In genomic region chr10:127407391-127407790, GRCm38 (mm10) we compare ENCODE assay signal across 23 mouse cellular contexts. TPM values are rescaled to one million over a fixed set of nuclear protein-coding genes. Genes with fewer than 3 reads are reported as not detected.
DNase-seq lines count a peak whose midpoint lies in the region; ATAC-seq lines count a peak whose summit lies in the region.
"Had no signal": no experiment of that assay in that cellular context is flagged by ENCODE, and none has a peak within 500 bp of the region (broad histone marks: within the 10 kb centered on the region; RNA-seq: fewer than 3 reads in every experiment).

No protein-coding gene starts in this region.

- H3K9me3 ChIP-seq in kidney, embryonic 14.5 days (ENCODE audit: control insufficient read depth, low read length) = no peaks in the 10 kb centered on the region
- no peaks in the 10 kb centered on the region for H3K9me3 ChIP-seq in midbrain, embryonic 15.5 days
- H3K9me3 ChIP-seq: embryonic facial prominence, embryonic 13.5 days; heart, embryonic 12.5 days; liver, embryonic 12.5 days; lung, embryonic 15.5 days; neural tube, embryonic 13.5 days had no signal

- H3K4me2 ChIP-seq in kidney, embryonic 14.5 days (replicated peaks; ENCODE audit: low read depth, low read length) = no peak overlapping the region
- H3K4me2 ChIP-seq in midbrain, embryonic 15.5 days = no peak overlapping the region
- H3K4me2 ChIP-seq: embryonic facial prominence, embryonic 13.5 days; heart, embryonic 12.5 days; liver, embryonic 12.5 days; lung, embryonic 15.5 days; neural tube, embryonic 13.5 days had no signal

- WGBS in kidney, embryonic 14.5 days = 56% methylated on average over 4 of the region's 4 CpGs
- WGBS in midbrain, embryonic 15.5 days = 68% methylated on average over 4 of the region's 4 CpGs

- no peaks in the 10 kb centered on the region for H3K27me3 ChIP-seq in kidney, embryonic 14.5 days (ENCODE audit: control insufficient read depth, insufficient read depth, low read length)
- H3K27me3 ChIP-seq in midbrain, embryonic 15.5 days (replicated peaks) = no peaks in the 10 kb centered on the region
- H3K27me3 ChIP-seq: embryonic facial prominence, embryonic 13.5 days; heart, embryonic 12.5 days; liver, embryonic 12.5 days; lung, embryonic 15.5 days; neural tube, embryonic 13.5 days had no signal

- H3K27ac ChIP-seq in kidney, embryonic 14.5 days (ENCODE audit: low read depth, low read length) = no peak overlapping the region
- H3K27ac ChIP-seq in midbrain, embryonic 15.5 days = no peak overlapping the region
- H3K27ac ChIP-seq: embryonic facial prominence, embryonic 13.5 days; liver, embryonic 12.5 days; lung, embryonic 15.5 days; neural tube, embryonic 13.5 days had no signal

- no peak for ATAC-seq in kidney, embryonic 14.5 days (ENCODE audit: low FRiP score, low TSS enrichment)
- peak; percentile 53; the same call in 1 of the 2 replicates for ATAC-seq in granulocyte monocyte progenitor cell, adult 5-6 weeks (replicated peaks; ENCODE audit: poor library complexity, severe bottlenecking)
- no peak for ATAC-seq in midbrain, embryonic 15.5 days (replicated peaks)
- ATAC-seq: hindbrain, embryonic 16.5 days; liver, embryonic 12.5 days had no signal

- H3K4me3 ChIP-seq in kidney, embryonic 14.5 days (ENCODE audit: low read length) = no peak overlapping the region
- H3K4me3 ChIP-seq in midbrain, embryonic 15.5 days = no peak overlapping the region
- H3K4me3 ChIP-seq: embryonic facial prominence, embryonic 13.5 days; heart, embryonic 12.5 days; liver, embryonic 12.5 days; lung, embryonic 15.5 days; neural tube, embryonic 13.5 days had no signal

- peaks cover 13% of the 10 kb centered on the region; the same call in 1 of the 2 replicates for H3K36me3 ChIP-seq in kidney, embryonic 14.5 days (ENCODE audit: control insufficient read depth, insufficient read depth, low read length)
- H3K36me3 ChIP-seq in midbrain, embryonic 15.5 days (replicated peaks) = no peaks in the 10 kb centered on the region

- no peak overlapping the region for H3K9ac ChIP-seq in kidney, embryonic 14.5 days (ENCODE audit: low read depth, low read length)
- no peak overlapping the region for H3K9ac ChIP-seq in midbrain, embryonic 15.5 days
- H3K9ac ChIP-seq: embryonic facial prominence, embryonic 13.5 days; heart, embryonic 12.5 days; liver, embryonic 12.5 days; lung, embryonic 15.5 days; neural tube, embryonic 13.5 days had no signal

- DNase-seq in cerebellum, postnatal 14 days = peak; percentile 15 to 16
- no peak for DNase-seq in cerebellum, adult 9-10 months
- DNase-seq in kidney, postnatal 36 days = peak; percentile 21 to 26
- DNase-seq in adrenal gland, adult 8-10 months = peak; percentile 71
- no peak for DNase-seq in right cerebral cortex, postnatal 36 days (ENCODE audit: low spot score in 2 of 2)
- DNase-seq: B cell, adult 2 months; cerebellum, adult 18-20 months; gastrocnemius, postnatal 10 days; heart, postnatal 36 days; kidney, adult 8-10 months; left cerebral cortex, postnatal 4 days; right cerebral cortex, postnatal 4 days had no signal

- H3K4me1 ChIP-seq in kidney, embryonic 14.5 days (ENCODE audit: control insufficient read depth, insufficient read depth, low read length) = peaks cover 5% of the 10 kb centered on the region; the same call in 1 of the 2 replicates
- peaks cover 11% of the 10 kb centered on the region; the same call in 1 of the 2 replicates for H3K4me1 ChIP-seq in midbrain, embryonic 15.5 days
- H3K4me1 ChIP-seq: embryonic facial prominence, embryonic 13.5 days had no signal

RNA-seq across cellular contexts. Expression of gene R3hdm2, which starts 27.3 kb away (rescaled TPM):
- polyA plus RNA-seq in kidney, embryonic 14.5 days (2014; fragmentation: Nextera tagmentation; extraction: Ambion mirVana) = 36.6 and 37.9 TPM in 2 replicates
- total RNA-seq in adrenal gland, adult 8-10 months (2022) = 100 to 1,000 TPM; 116 to 158 (median 131) TPM
- total RNA-seq in granulocyte monocyte progenitor cell, adult 5-6 weeks (2014; fragmentation: Nextera tagmentation) = 50.6 and 56.7 TPM in 2 replicates
- 25.1 and 44.5 TPM in 2 replicates for total RNA-seq in granulocyte monocyte progenitor cell, adult 5-6 weeks (2017)
- 39.7 and 43.6 TPM in 2 replicates for polyA plus RNA-seq in midbrain, embryonic 15.5 days (2015; fragmentation: Nextera tagmentation; extraction: Ambion mirVana)

RNA-seq across cellular contexts. Expression of gene Inhbc, which starts 37.2 kb away (rescaled TPM):
- polyA plus RNA-seq in kidney, embryonic 14.5 days (2014; fragmentation: Nextera tagmentation; extraction: Ambion mirVana) = 0.10 and 0.22 TPM in 2 replicates
- not detected for total RNA-seq in adrenal gland, adult 8-10 months (2022)
- not detected in 2 replicates for total RNA-seq in granulocyte monocyte progenitor cell, adult 5-6 weeks (2014; fragmentation: Nextera tagmentation)
- total RNA-seq in granulocyte monocyte progenitor cell, adult 5-6 weeks (2017) = not detected in 2 replicates
- polyA plus RNA-seq in midbrain, embryonic 15.5 days (2015; fragmentation: Nextera tagmentation; extraction: Ambion mirVana) = not detected in 2 replicates
- total RNA-seq: gastrocnemius, postnatal 10 days; heart, postnatal 36 days; layer of hippocampus, postnatal 25 days; left cerebral cortex, postnatal 4 days; monocyte, adult 5-6 weeks had no signal
- polyA plus RNA-seq: embryonic facial prominence, embryonic 13.5 days; heart, embryonic 12.5 days; hindbrain, embryonic 16.5 days; neural tube, embryonic 13.5 days had no signal

RNA-seq across cellular contexts. Expression of gene Inhbe, which starts 53.2 kb away (rescaled TPM):
- polyA plus RNA-seq in kidney, embryonic 14.5 days (2014; fragmentation: Nextera tagmentation; extraction: Ambion mirVana) = 0.07 and 0.08 TPM in 2 replicates
- under 1 TPM in 1 of 4 experiments, not detected in 3; 0.11 TPM for total RNA-seq in adrenal gland, adult 8-10 months (2022)
- total RNA-seq in granulocyte monocyte progenitor cell, adult 5-6 weeks (2014; fragmentation: Nextera tagmentation) = not detected in 2 replicates
- not detected in 2 replicates for total RNA-seq in granulocyte monocyte progenitor cell, adult 5-6 weeks (2017)
- polyA plus RNA-seq in midbrain, embryonic 15.5 days (2015; fragmentation: Nextera tagmentation; extraction: Ambion mirVana) = 0.04 and 0.06 TPM in 2 replicates
- total RNA-seq: gastrocnemius, postnatal 10 days; heart, postnatal 36 days; layer of hippocampus, postnatal 25 days; left cerebral cortex, postnatal 4 days; monocyte, adult 5-6 weeks had no signal
- polyA plus RNA-seq: heart, embryonic 12.5 days; lung, embryonic 15.5 days; neural tube, embryonic 13.5 days had no signal

Comparison
In these comparisons a context has a peak if more than half of its experiments do, and no peak if none do; other contexts are left out.
1. DNase-seq: peak in cerebellum, postnatal 14 days (2 of 2), kidney, postnatal 36 days (2 of 2) and adrenal gland, adult 8-10 months (single experiment); none in cerebellum, adult 9-10 months (single experiment) and right cerebral cortex, postnatal 36 days (0 of 2).